Mouse (Mus musculus) forebrain, embryonic 11.5 days (tissue): ENCODE data around the gene Ncoa7. TPM values are rescaled to one million over a fixed set of nuclear protein-coding genes. Genes with fewer than 3 reads are reported as not detected.

Source experiments
- ATAC-seq: fragments of 200-750 bp; cut with Nextera tagmentation; replicated peaks from 2 replicates; pipeline ENCODE4 v1.8.0; 2017; ENCODE audit warnings: moderate TSS enrichment; ENCODE audit not compliant: low FRiP score
- DNase-seq: peaks from one replicate; pipeline ENCODE4 v3.0.0-alpha.2; 2017; ENCODE audit warnings: low spot score
- H3K27ac ChIP-seq: fragments of 300-500 bp; sonication (generic); 2 replicates; pipeline ENCODE4 v1.5.1; 2014; ENCODE audit warnings: low read depth, low read length
- H3K27me3 ChIP-seq: fragments of 300-500 bp; sonication (generic); 2 replicates; pipeline ENCODE4 v1.6.1; 2014; ENCODE audit warnings: mild to moderate bottlenecking, low read length, mixed read lengths; ENCODE audit not compliant: control insufficient read depth, insufficient read depth
- H3K36me3 ChIP-seq: fragments of 300-500 bp; sonication (generic); 2 replicates; pipeline ENCODE4 v1.6.1; 2014; ENCODE audit warnings: mild to moderate bottlenecking, low read length, moderate library complexity, mixed read lengths; ENCODE audit not compliant: control insufficient read depth, insufficient read depth
- H3K4me1 ChIP-seq: fragments of 300-500 bp; sonication (generic); replicated peaks from 2 replicates; pipeline ENCODE4 v1.6.1; 2014; ENCODE audit warnings: low read length, mixed read lengths; ENCODE audit not compliant: control insufficient read depth, insufficient read depth
- H3K4me2 ChIP-seq: fragments of 300-500 bp; sonication (generic); 2 replicates; pipeline ENCODE4 v1.6.1; 2014; ENCODE audit warnings: low read depth, mild to moderate bottlenecking, low read length, moderate library complexity, mixed read lengths; ENCODE audit not compliant: severe bottlenecking
- H3K4me3 ChIP-seq: fragments of 300-500 bp; sonication (generic); 2 replicates; pipeline ENCODE4 v1.5.1; 2014; ENCODE audit warnings: low read depth, low read length
- H3K9ac ChIP-seq: fragments of 300-500 bp; sonication (generic); 2 replicates; pipeline ENCODE4 v1.6.1; 2014; ENCODE audit warnings: low read length
- H3K9me3 ChIP-seq: fragments of 300-500 bp; sonication (generic); 2 replicates; pipeline ENCODE4 v1.6.1; 2016; ENCODE audit warnings: low read length, mixed read lengths; ENCODE audit not compliant: control insufficient read depth
- WGBS: fragments of 180-500 bp; shearing (Covaris S2); extraction: QIAGEN DNeasy Blood & Tissue Kit; methylation state at CpG from one replicate; pipeline ENCODE4 v1.1.7; 2014; 5-methylcytosine and 5-hydroxymethylcytosine counted together
- polyA plus RNA-seq: library from polyadenylated mRNA; unstranded; fragments of >200 nt; fragmentation: Nextera tagmentation; extraction: Ambion mirVana; gene quantifications from 2 replicates; pipeline ENCODE4 v1.2.1, GENCODE M21; 2014

Gene Ncoa7
- polyA plus RNA-seq = 7.6 and 8.8 TPM in 2 replicates

DNA sequence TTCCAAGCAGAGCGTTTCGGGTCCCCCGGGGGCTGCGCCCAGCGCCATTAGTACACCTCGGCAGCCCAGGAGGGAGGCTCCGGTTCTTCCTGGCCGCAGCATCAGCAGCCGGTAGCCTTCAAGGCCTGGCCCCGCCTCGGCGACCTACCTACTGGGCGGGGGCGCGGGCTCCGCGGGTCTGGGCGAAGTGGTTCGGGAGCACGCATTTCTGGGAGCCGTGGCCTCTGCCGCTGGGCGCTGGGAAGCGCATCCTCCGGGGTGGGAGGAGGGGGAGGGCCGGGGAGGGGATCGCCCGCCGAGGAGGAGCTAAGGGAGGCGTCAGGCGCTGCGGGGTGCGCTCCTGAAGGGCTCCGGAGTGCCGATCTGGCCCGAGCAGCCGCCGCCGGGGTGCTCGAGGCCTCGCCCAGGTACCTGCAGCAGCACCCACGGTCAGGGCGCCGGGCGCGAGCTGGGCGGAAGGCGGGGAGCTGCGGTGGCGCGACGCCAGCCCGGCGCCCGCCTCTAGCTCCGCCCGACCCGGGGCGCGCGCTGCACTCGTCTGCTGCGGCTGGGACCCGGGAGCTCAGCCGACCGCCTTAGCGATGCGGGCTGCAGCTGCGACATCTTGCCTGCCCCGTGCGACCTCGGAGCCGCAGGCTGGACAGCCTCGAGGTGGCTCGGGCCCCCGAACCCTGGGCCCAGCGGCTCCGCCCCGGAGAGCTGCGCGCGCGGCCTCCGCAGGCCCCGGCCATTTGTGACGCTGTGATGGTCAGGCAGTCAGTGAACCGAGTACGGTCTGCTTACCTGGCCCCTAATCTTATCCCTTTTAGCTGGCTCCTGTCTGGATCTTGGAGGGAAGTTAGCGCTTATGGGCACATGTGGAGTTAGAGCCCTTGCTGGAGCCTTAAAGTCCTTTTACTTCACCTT is at the start of gene Ncoa7:
TSS of gene Ncoa7 (minus strand) at position 646 of the 906 bp plus-strand sequence.
- under 1% methylated on average over 76 of the region's 89 CpGs for WGBS
- H3K4me1 ChIP-seq = no peaks in the 10 kb centered on the region; the same call in 1 of the 2 replicates
- peak within 1 kb of the TSS; percentile 73 for H3K4me3 ChIP-seq
- H3K4me2 ChIP-seq = peak within 1 kb of the TSS; percentile 62
- no peaks in the 10 kb centered on the region for H3K27me3 ChIP-seq
- no peaks in the 10 kb centered on the region for H3K9me3 ChIP-seq
- H3K27ac ChIP-seq = peak within 1 kb of the TSS; percentile 90
- no peaks in the 10 kb centered on the region for H3K36me3 ChIP-seq
- ATAC-seq (peak; percentile 92), DNase-seq (peak; percentile 91)
- H3K9ac ChIP-seq = peak within 1 kb of the TSS; percentile 74

DNA sequence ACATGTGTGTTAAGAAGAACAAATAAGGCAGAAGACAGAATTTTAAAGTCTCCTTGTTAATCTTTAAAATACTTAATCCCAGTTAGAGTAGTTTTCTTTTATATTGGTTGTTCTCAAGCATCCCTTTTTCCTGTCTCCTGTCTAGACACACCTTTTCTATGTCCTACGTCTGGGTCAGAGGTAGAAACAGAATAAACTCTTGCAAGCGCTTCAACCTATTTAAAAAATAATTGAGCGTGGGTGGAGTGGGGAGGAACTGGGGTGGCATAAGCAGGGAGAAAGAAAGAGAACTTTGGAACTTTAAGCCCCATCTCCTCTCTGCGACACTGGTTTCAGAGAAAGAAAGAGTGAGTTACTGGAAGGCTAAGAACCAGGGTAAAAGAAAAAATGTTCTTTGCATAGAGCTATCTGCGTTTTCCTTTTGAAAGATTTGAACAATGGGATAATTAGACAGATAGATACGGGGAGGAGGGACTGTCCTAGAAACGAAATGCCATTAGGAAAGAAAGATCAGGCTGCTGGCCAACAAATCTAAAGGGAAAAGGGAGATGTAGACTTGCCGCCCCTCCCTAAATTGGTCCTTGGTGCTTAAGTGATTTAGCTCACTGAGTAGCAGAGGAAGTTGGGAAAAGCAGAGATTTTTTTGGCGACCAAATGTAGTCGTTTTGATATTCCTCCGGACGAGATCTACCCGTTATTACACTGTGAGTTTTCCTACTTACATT is 42.1 kb upstream of the Ncoa7 start:
- Histone ChIP-seq H3K27me3 (peaks cover 39% of the 10 kb centered on the region), H3K9me3 (no peaks in the 10 kb centered on the region), H3K9ac (no peak overlapping the region), H3K36me3 (no peaks in the 10 kb centered on the region), H3K27ac (no peak overlapping the region), H3K4me2 (no peak overlapping the region), H3K4me3 (no peak overlapping the region; the same call in 1 of the 2 replicates), H3K4me1 (peaks cover 6% of the 10 kb centered on the region; the same call in 1 of the 2 replicates)
- 7% methylated on average over 13 of the region's 13 CpGs for WGBS
- ATAC-seq = no peak
- DNase-seq = no peak

- Histone ChIP-seq H3K27ac (no peak overlapping the region), H3K4me3 (peak overlapping the region; percentile 51), H3K27me3 (peaks cover 39% of the 10 kb centered on the region), H3K36me3 (no peaks in the 10 kb centered on the region), H3K9me3 (no peaks in the 10 kb centered on the region), H3K4me1 (peaks cover 6% of the 10 kb centered on the region; the same call in 1 of the 2 replicates), H3K9ac (peak overlapping the region; percentile 35; the same call in 1 of the 2 replicates), H3K4me2 (peak overlapping the region; percentile 88)
- 1% methylated on average over 30 of the region's 30 CpGs for WGBS
- peak; percentile 70 for DNase-seq
- ATAC-seq = peak; percentile 7; the same call in 1 of the 2 replicates
Observed at GRCm38 (mm10) chr10:30844191-30845010, 41.3 kb upstream of the Ncoa7 start.

GRCm38 (mm10) chr10:30843438-30844190 is 40.5 kb upstream of the Ncoa7 start:
- peak overlapping the region; percentile 35; the same call in 1 of the 2 replicates for H3K9ac ChIP-seq
- no peak overlapping the region for H3K27ac ChIP-seq
- WGBS = under 1% methylated on average over 21 of the region's 21 CpGs
- peak; percentile 53 for DNase-seq
- H3K4me3 ChIP-seq = peak overlapping the region; percentile 51
- H3K36me3 ChIP-seq = no peaks in the 10 kb centered on the region
- H3K27me3 ChIP-seq = peaks cover 39% of the 10 kb centered on the region
- ATAC-seq = no peak; the same call in 1 of the 2 replicates
- H3K4me1 ChIP-seq = peaks cover 6% of the 10 kb centered on the region; the same call in 1 of the 2 replicates
- peak overlapping the region; percentile 88 for H3K4me2 ChIP-seq
- no peaks in the 10 kb centered on the region for H3K9me3 ChIP-seq

DNA sequence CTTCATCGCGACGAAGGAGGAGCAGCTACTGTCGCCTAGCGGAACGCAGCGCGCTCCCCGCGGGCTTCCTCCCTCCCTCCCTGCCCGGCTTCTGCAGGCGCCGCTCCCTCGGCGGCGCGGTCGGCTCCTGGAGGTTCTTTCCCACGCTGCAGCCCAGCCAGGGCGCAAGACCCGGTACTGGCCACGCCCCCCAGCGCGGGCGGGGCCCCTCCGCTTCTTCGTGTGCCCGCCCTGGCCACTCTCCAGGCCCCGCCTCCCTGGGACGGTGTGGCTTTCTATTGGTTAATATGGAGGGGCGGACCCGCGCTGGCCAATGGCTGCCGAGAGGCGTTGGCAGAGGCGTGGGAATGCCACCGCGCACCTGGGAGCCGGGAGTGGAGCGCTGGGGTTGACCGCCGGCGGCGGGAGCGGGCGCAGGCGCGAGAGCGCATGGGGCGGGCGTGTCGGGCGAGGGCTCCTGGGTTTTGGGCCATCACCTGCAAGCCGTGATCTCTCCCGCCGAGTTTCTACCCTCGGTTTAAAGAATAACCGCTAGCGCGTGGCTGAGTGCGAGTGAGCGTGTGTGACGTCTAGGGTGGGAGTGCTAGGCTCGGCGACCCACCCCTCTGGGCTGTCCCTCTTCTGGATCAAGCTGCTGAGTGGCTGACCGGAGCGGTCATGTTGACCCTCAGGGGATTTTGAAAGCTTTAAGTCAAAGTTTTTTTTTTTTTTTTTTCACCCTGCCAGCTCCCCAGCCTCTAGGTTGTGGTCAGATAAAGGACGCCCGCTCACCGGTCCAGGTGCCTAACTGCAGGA is 39.7 kb upstream of the Ncoa7 start, which contains the start of gene Hey2:
TSS of gene Hey2 (minus strand) at position 159 of the 795 bp plus-strand sequence.
- peaks cover 8% of the 10 kb centered on the region; the same call in 1 of the 2 replicates for H3K4me1 ChIP-seq
- peak within 1 kb of the TSS; percentile 51 for H3K4me3 ChIP-seq
- DNase-seq (peak; percentile 98), ATAC-seq (peak; percentile 99)
- peaks cover 39% of the 10 kb centered on the region for H3K27me3 ChIP-seq
- WGBS = under 1% methylated on average over 70 of the region's 70 CpGs
- H3K9me3 ChIP-seq = no peaks in the 10 kb centered on the region
- H3K36me3 ChIP-seq = no peaks in the 10 kb centered on the region
- H3K27ac ChIP-seq = no peak within 1 kb of the TSS
- peak within 1 kb of the TSS; percentile 33 for H3K9ac ChIP-seq
- H3K4me2 ChIP-seq = peak within 1 kb of the TSS; percentile 88

DNA sequence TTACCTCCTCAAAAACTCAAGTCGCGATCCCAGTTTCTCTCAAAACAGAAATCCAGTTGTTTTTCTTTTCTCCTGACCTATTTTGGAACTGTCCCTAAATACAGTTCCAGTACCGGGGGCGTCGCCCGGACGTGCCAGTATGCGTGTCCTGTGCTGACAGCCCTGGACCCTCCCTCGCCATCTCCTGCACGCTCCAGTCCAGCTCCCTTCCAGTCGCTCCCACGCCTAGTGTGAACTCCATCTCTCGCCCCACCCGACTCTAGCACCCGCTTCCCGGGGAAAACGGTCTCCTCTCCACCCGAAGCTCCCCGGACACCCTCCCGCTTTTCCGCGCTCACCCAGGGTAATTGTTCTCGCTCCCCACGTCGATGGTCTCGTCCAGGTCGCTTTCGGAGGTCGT is 39.1 kb upstream of the Ncoa7 start:
- Histone ChIP-seq H3K36me3 (no peaks in the 10 kb centered on the region), H3K4me1 (peaks cover 8% of the 10 kb centered on the region; the same call in 1 of the 2 replicates), H3K9ac (peak overlapping the region; percentile 33), H3K9me3 (no peaks in the 10 kb centered on the region), H3K4me2 (peak overlapping the region; percentile 88), H3K27ac (no peak overlapping the region), H3K4me3 (peak overlapping the region; percentile 51), H3K27me3 (peaks cover 39% of the 10 kb centered on the region)
- 0% methylated on average over 29 of the region's 29 CpGs for WGBS
- no peak for DNase-seq
- ATAC-seq = peak; percentile 64

GRCm38 (mm10) chr10:30840824-30841223 is 37.7 kb upstream of the Ncoa7 start:
- Histone ChIP-seq H3K4me1 (peaks cover 8% of the 10 kb centered on the region; the same call in 1 of the 2 replicates), H3K36me3 (no peaks in the 10 kb centered on the region), H3K27me3 (peaks cover 31% of the 10 kb centered on the region), H3K4me3 (no peak overlapping the region), H3K27ac (no peak overlapping the region), H3K9me3 (no peaks in the 10 kb centered on the region), H3K4me2 (no peak overlapping the region), H3K9ac (no peak overlapping the region)
- no peak for DNase-seq
- WGBS = 85% methylated on average over 5 of the region's 5 CpGs
- no peak for ATAC-seq
